Mouse (Mus musculus): Measurements from ENCODE around the gene Abcb11.
"Not testable (repeated sequence)": the region's sequence is repeated elsewhere in the genome, so short reads cannot be mapped to it uniquely, and the experiment has no call there.

Gene Abcb11

GRCm38 (mm10) chr2:69342496-69343221 is at the start of gene Abcb11:
TSS of gene Abcb11 (minus strand) at chr2:69342616.
- no peak for DNase-seq (ENCODE audit: low read depth in 2 of 2, low spot score in 2 of 2)

- DNase-seq (ENCODE audit: low read depth in 2 of 2, low spot score in 2 of 2): no peak
Measured at GRCm38 (mm10) chr2:69386118-69386871, 43.9 kb upstream of the Abcb11 start.

GRCm38 (mm10) chr2:69382838-69383237 is 40.4 kb upstream of the Abcb11 start:
- no peak for DNase-seq (ENCODE audit: low read depth in 2 of 2, low spot score in 2 of 2)

- no peak for DNase-seq (ENCODE audit: low read depth in 2 of 2, low spot score in 2 of 2)
Measured at GRCm38 (mm10) chr2:69381740-69382139, 39.3 kb upstream of the Abcb11 start.

DNA sequence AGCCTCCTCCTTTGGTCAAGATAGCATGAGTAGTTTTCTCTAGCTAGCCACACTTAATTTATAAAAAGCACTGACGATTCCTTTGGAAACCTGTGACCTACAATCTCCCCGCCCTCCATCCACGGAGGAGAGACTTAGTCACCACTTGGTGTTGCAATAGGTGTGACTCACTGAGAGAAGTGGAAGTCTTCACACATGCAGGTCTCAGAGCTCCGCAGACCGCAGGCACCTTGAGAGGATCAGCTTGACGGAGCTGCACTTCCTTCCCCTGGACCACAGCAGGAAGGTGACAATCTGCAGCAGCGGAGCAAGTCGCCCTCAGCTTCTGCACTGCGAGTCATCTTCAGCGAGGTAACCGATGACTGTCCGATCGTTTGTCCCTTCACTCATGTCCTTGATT is 37.9 kb upstream of the Abcb11 start, which contains the start of gene Dhrs9:
Dhrs9 (plus strand) TSS at position 165 of the 400 bp plus-strand sequence.
- no peak for DNase-seq (ENCODE audit: low read depth in 2 of 2, low spot score in 2 of 2)

GRCm38 (mm10) chr2:69379801-69380200 is 37.4 kb upstream of the Abcb11 start:
- DNase-seq (ENCODE audit: low read depth in 2 of 2, low spot score in 2 of 2): no peak

- no peak for DNase-seq (ENCODE audit: low read depth in 2 of 2, low spot score in 2 of 2)
Measured at GRCm38 (mm10) chr2:69376780-69377179, 34.4 kb upstream of the Abcb11 start.

GRCm38 (mm10) chr2:69365275-69365674 is 22.9 kb upstream of the Abcb11 start:
- DNase-seq (ENCODE audit: low read depth in 2 of 2, low spot score in 2 of 2): no peak

DNA sequence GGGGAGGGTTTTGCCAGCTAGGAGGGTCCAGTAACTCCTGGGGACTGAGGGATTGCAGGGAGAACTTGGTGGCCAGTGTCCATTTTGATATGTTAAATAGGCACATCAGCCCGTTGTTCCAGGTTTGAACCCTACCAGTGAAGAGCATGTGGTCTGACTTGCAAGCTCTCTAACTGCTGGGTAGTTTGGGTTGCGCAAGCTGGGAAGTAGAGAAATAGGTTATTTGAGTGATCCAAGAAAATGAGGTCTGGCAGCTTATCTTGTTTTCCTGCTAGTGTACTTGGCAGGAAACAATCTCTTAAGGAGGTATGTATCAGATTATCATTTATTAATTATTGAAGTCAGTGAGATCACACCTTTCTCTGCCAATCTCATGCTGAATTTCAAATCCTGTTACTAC is 22.4 kb upstream of the Abcb11 start:
- no peak for DNase-seq (ENCODE audit: low read depth in 2 of 2, low spot score in 2 of 2)

- not testable (repeated sequence) for DNase-seq (ENCODE audit: low read depth in 2 of 2, low spot score in 2 of 2)
Measured at GRCm38 (mm10) chr2:69355402-69355801, 13.0 kb upstream of the Abcb11 start.

DNA sequence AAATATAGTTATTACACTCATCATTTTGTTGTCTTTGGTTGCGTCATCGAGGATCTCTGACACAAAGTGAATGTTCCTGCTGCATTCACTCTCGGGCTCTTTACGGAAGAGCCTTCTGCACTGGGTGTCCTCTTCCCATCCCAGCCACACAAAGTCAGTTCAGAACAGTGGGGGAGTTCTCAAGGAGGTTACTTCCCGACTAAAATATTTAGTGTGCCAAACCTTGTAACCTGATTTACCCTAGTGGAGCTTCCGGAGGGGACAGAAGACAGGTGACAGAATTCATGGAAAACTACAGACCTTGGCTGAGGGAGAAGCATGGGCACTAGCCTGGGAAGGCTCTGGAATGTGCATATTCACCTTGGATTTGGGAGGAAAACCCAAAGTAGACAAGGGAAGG is 910 bp downstream of the Abcb11 start:
- no peak for DNase-seq (ENCODE audit: low read depth in 2 of 2, low spot score in 2 of 2)

DNA sequence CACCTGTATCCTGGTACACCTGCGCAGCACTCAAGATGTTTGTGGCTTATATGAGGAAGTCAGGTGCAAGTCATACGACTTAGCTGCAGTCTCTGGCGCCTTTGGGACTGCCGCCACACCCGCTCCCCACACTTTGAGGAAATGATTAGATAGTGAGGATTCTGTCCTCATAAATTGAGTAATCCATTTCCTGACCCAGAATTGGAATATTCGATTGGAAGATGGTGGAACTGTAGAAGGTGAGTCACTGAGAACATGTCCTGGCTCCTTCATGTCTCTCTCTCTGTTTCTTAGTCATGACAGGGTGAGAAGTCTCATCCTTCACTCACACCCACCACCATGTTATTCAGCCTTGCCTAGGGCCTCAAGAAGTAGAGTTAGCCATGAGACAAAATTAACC is 10.9 kb downstream of the Abcb11 start:
- DNase-seq (ENCODE audit: low read depth in 2 of 2, low spot score in 2 of 2): not testable (repeated sequence)

- no peak for DNase-seq (ENCODE audit: low read depth in 2 of 2, low spot score in 2 of 2)
Measured at GRCm38 (mm10) chr2:69328509-69329163, 13.8 kb downstream of the Abcb11 start.

- no peak for DNase-seq (ENCODE audit: low read depth in 2 of 2, low spot score in 2 of 2)
Measured at GRCm38 (mm10) chr2:69324881-69325660, 17.3 kb downstream of the Abcb11 start.

- no peak for DNase-seq (ENCODE audit: low read depth in 2 of 2, low spot score in 2 of 2)
Measured at GRCm38 (mm10) chr2:69323018-69323417, 19.4 kb downstream of the Abcb11 start.

GRCm38 (mm10) chr2:69321457-69321856 is 21.0 kb downstream of the Abcb11 start:
- no peak for DNase-seq (ENCODE audit: low read depth in 2 of 2, low spot score in 2 of 2)

DNA sequence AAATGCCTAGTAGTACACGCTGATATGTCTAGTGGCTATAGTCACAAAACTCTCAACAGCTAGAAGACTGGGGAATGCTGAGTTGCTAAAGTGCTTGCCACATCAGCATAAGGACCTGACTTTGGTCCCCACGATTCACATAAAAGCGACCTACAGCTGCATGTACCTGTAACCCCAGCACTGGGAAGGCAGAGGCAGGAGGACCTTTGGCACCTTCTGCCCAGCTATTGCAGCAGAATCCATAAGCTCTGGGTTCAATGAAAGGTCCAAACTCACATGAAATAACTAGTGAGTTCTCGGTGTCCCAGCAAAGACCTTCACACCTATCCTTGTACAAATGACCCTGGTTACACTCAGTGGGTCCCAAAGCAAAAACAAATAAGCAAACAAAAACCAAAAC is 31.1 kb downstream of the Abcb11 start:
- DNase-seq (ENCODE audit: low read depth in 2 of 2, low spot score in 2 of 2): no peak

DNA sequence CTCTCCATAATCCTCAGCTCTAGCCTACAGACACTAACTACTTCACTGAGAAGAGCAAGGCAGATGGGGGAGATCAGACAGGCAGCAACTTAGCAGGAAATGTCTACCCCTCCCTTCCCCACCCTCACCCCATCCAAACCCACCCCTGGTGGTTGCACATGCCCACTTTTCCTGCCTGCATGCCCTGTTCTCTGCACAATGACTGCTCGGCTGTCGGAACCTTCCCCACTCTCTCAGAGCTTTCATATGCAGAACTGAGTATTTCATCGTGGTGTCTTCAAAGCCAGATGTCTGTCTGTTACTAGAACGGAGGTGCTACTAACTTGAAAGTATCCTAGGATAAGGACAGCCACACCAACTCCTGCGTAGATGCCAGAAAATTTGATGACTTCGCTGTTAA is 34.3 kb downstream of the Abcb11 start:
- DNase-seq (ENCODE audit: low read depth in 2 of 2, low spot score in 2 of 2): no peak

DNA sequence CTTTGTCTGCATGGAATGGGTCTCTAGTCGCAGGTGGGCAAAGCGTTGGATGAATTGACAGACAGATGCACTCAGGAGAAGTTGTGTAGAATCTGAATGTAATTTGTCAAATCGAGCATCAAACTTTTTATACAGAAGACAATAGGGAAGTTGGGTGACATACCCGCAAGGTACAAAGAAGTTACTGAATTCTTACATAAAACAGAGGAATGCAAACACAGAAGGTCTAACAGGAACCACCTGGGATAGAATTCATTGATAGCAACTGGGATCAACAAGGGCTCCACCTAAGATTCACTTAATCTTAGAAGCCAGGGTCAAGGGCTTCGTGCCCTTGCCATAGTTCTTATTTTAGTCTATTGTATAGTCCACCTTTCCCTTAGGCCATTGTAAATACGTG is 41.8 kb downstream of the Abcb11 start:
- not testable (repeated sequence) for DNase-seq (ENCODE audit: low read depth in 2 of 2, low spot score in 2 of 2)

- DNase-seq (ENCODE audit: low read depth in 2 of 2, low spot score in 2 of 2): no peak
Measured at GRCm38 (mm10) chr2:69294508-69294907, 47.9 kb downstream of the Abcb11 start.

DNA sequence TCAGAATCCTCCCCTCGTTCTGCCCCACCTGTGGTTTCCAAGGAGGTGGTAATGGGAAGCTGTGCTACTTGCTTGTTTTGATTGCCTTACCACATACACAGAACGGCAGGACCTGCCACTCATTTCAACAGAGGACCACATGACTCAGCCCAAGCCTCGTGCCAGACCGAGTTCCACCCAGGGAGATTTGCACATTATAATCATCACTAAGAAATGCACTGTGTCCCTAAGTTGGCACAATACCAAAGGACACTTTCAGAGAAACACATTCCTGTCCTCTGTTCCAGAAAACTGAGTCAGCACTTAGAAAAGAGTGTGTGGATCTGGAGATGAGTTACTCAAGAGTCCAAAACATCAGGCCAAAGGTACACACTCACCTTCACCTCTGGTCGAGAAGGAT is 53.4 kb downstream of the Abcb11 start:
- no peak for DNase-seq (ENCODE audit: low read depth in 2 of 2, low spot score in 2 of 2)

Data from CD8-positive naive resting alpha-beta T cell, adult 2 months (primary cell).